In the genomic region with DNA sequence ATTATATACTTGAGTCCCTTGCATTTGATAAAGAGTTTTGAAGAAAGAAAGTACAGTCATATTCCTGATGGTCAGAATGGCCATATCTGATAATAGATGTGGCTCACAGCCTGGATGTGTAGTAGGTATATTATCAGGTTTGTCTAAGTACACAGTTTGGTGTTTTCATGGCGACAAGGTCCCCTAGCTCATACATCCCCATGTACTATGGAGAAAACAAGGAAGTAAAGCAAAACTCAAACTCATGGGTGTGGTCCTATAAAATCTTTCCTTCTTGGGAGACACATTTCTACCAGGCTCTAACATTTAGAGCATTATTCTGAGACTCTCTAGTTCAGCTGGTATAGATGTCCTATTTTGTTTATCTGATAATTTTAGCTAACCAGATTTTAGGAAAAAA, we compare ENCODE assay signal across 29 mouse cellular contexts. TPM values are rescaled to one million over a fixed set of nuclear protein-coding genes. Genes with fewer than 3 reads are reported as not detected.
DNase-seq lines count a peak whose midpoint lies in the region; ATAC-seq and TF ChIP-seq lines count a peak whose summit lies in the region.
"Had no signal": no experiment of that assay in that cellular context is flagged by ENCODE, and none has a peak within 500 bp of the region (broad histone marks: within the 10 kb centered on the region; RNA-seq: fewer than 3 reads in every experiment).

No protein-coding gene starts in this region.

- no peak for TF ChIP-seq POLR2A in MEL (IDR thresholded peaks at IDR 0.05; ENCODE audit: control insufficient read depth in 1 of 2, insufficient read depth in 1 of 2, low read depth in 1 of 2, low read length in 2 of 2, poor library complexity in 1 of 2)

- no peaks in the 10 kb centered on the region for H3K27me3 ChIP-seq in MEL (ENCODE audit: control insufficient read depth in 1 of 2, insufficient read depth in 2 of 2, low read length in 2 of 2)
- no peaks in the 10 kb centered on the region for H3K27me3 ChIP-seq in stomach, postnatal 0 days (ENCODE audit: control insufficient read depth, insufficient read depth, low read length)
- H3K27me3 ChIP-seq: CH12.LX; embryonic facial prominence, embryonic 13.5 days; embryonic facial prominence, embryonic 15.5 days; forebrain, embryonic 12.5 days; Patski had no signal

- H3K9me3 ChIP-seq in MEL (replicated peaks; ENCODE audit: insufficient read depth, low read length), result no peaks in the 10 kb centered on the region
- no peaks in the 10 kb centered on the region for H3K9me3 ChIP-seq in stomach, postnatal 0 days (ENCODE audit: control insufficient read depth, low read length)
- H3K9me3 ChIP-seq: embryonic facial prominence, embryonic 13.5 days; embryonic facial prominence, embryonic 15.5 days; forebrain, embryonic 10.5 days; forebrain, embryonic 12.5 days; G1E had no signal

- ATAC-seq in granulocyte monocyte progenitor cell, adult 5-6 weeks (replicated peaks; ENCODE audit: poor library complexity, severe bottlenecking), result peak; percentile 44
- ATAC-seq in megakaryocyte progenitor cell, adult 5-6 weeks (replicated peaks; ENCODE audit: poor library complexity), result 0 out of 2 replicates have a peak, but pooled peaks have one; percentile 14
- peak; percentile 10; the same call in 1 of the 2 replicates for ATAC-seq in stomach, postnatal 0 days (ENCODE audit: low FRiP score, low TSS enrichment)
- ATAC-seq: activated CD4-positive, CD25-positive, alpha-beta regulatory T cell, adult 4 months; CD4-positive, CD25-positive, alpha-beta regulatory T cell, adult 4 months; forebrain, embryonic 14.5 days; forebrain, embryonic 16.5 days; Patski had no signal

- TF ChIP-seq RAD21 in MEL (IDR thresholded peaks at IDR 0.05; ENCODE audit: low read depth, low read length), result no peak

- DNase-seq in MEL (ENCODE audit: low read depth, low spot score), result peak; percentile 66
- no peak for DNase-seq in stomach, postnatal 0 days (ENCODE audit: low spot score)
- no peak for DNase-seq in frontal cortex, adult 2 months (ENCODE audit: extremely low spot score in 1 of 2, low spot score in 1 of 2)
- no peak for DNase-seq in testis, postnatal 10 days (ENCODE audit: low spot score)
- DNase-seq in kidney, postnatal 25 days, result no peak
- DNase-seq: adrenal gland, adult 8-10 months; adrenal gland, postnatal 14 days; adrenal gland, postnatal 36 days; B cell, adult 2 months; cerebellum, adult 18-20 months; cerebellum, adult 8-10 months; cerebellum, adult 9-11 months; cerebellum, postnatal 14 days; cerebellum, postnatal 36 days; embryo, embryonic 11 days had no signal

- H3K4me1 ChIP-seq in MEL (ENCODE audit: control insufficient read depth in 1 of 2, insufficient read depth in 2 of 2, low read length in 2 of 2), result peaks cover 9 to 19% of the 10 kb centered on the region in 2 experiments
- no peaks in the 10 kb centered on the region for H3K4me1 ChIP-seq in stomach, postnatal 0 days (replicated peaks; ENCODE audit: control insufficient read depth, insufficient read depth)
- H3K4me1 ChIP-seq: forebrain, embryonic 10.5 days; forebrain, embryonic 12.5 days had no signal

- WGBS in stomach, postnatal 0 days, result 66% methylated on average over 1 of the region's 1 CpGs

- H3K36me3 ChIP-seq in MEL (ENCODE audit: control insufficient read depth in 1 of 2, insufficient read depth in 2 of 2, low read length in 2 of 2), result peaks cover 2 to 46% of the 10 kb centered on the region in 2 experiments
- H3K36me3 ChIP-seq in stomach, postnatal 0 days (ENCODE audit: control insufficient read depth, insufficient read depth, low read length), result no peaks in the 10 kb centered on the region
- H3K36me3 ChIP-seq: embryonic facial prominence, embryonic 13.5 days; embryonic facial prominence, embryonic 15.5 days; forebrain, embryonic 10.5 days; forebrain, embryonic 12.5 days had no signal

- no peak overlapping the region for H3K9ac ChIP-seq in MEL (ENCODE audit: control insufficient read depth, low read depth, low read length, poor library complexity, severe bottlenecking)
- no peak overlapping the region for H3K9ac ChIP-seq in stomach, postnatal 0 days (ENCODE audit: low read length)
- H3K9ac ChIP-seq: embryonic facial prominence, embryonic 13.5 days; embryonic facial prominence, embryonic 15.5 days; forebrain, embryonic 12.5 days had no signal

- H3K4me3 ChIP-seq in MEL (ENCODE audit: control insufficient read depth in 1 of 2, insufficient read depth in 1 of 2, low read depth in 2 of 2, low read length in 2 of 2), result no peak overlapping the region
- no peak overlapping the region for H3K4me3 ChIP-seq in stomach, postnatal 0 days (ENCODE audit: low read depth, low read length)
- H3K4me3 ChIP-seq: embryonic facial prominence, embryonic 13.5 days; embryonic facial prominence, embryonic 15.5 days; erythroblast, embryonic 14.5 days; forebrain, embryonic 10.5 days; forebrain, embryonic 12.5 days had no signal

- H3K27ac ChIP-seq in MEL (ENCODE audit: control insufficient read depth, low read depth, low read length), result no peak overlapping the region
- H3K27ac ChIP-seq in stomach, postnatal 0 days (replicated peaks), result no peak overlapping the region
- H3K27ac ChIP-seq: embryonic facial prominence, embryonic 13.5 days; embryonic facial prominence, embryonic 15.5 days; forebrain, embryonic 10.5 days; forebrain, embryonic 12.5 days had no signal

- TF ChIP-seq EP300 in MEL (IDR thresholded peaks at IDR 0.05; ENCODE audit: low read depth in 1 of 2, low read length in 2 of 2), result 0 out of 4 replicates have a peak, but pooled peaks have one; percentile 4 to 18
- no peak for TF ChIP-seq EP300 in stomach, postnatal 0 days (optimal IDR thresholded peaks at IDR 0.05)

- no peak overlapping the region for H3K4me2 ChIP-seq in stomach, postnatal 0 days (replicated peaks; ENCODE audit: low read depth)
- H3K4me2 ChIP-seq: embryonic facial prominence, embryonic 13.5 days; embryonic facial prominence, embryonic 15.5 days; forebrain, embryonic 12.5 days had no signal

- peaks cover 40% of the 10 kb centered on the region for H3K79me2 ChIP-seq in MEL (ENCODE audit: control insufficient read depth, insufficient read depth, low read length, poor library complexity)

- no peak for TF ChIP-seq CTCF in MEL (IDR thresholded peaks at IDR 0.05 in 2 of 3, conservative IDR thresholded peaks at IDR 0.05 in 1 of 3; ENCODE audit: control insufficient read depth in 1 of 3, insufficient read depth in 1 of 3, low read depth in 2 of 3, low read length in 3 of 3, poor library complexity in 1 of 3, severe bottlenecking in 1 of 3)
- no peak for TF ChIP-seq CTCF in stomach, postnatal 0 days (IDR thresholded peaks at IDR 0.05; ENCODE audit: low read depth)

TF ChIP-seq in MEL, 35 proteins besides CTCF, POLR2A, EP300 and RAD21:
- TF ChIP-seq ELF1 (IDR thresholded peaks at IDR 0.05; ENCODE audit: low read depth, low read length) (0 out of 2 replicates have a peak, but pooled peaks have one; percentile 34), MXI1 (IDR thresholded peaks at IDR 0.05; ENCODE audit: low read depth, low read length) (no peak), GATA1 (IDR thresholded peaks at IDR 0.05; ENCODE audit: low read depth, low read length) (peak; percentile 31; the same call in 1 of the 2 replicates), MAX (IDR thresholded peaks at IDR 0.05; ENCODE audit: low read length) (no peak), JUND (IDR thresholded peaks at IDR 0.05; ENCODE audit: low read depth, low read length) (no peak), ETS1 (IDR thresholded peaks at IDR 0.05; ENCODE audit: low read depth, low read length) (0 out of 2 replicates have a peak, but pooled peaks have one; percentile 9), MAZ (IDR thresholded peaks at IDR 0.05; ENCODE audit: low read depth, low read length) (no peak)

RNA-seq across cellular contexts. Expression of a gene that starts 21.3 kb away (rescaled TPM):
- 25.4 and 27.0 TPM in 2 replicates for total RNA-seq in MEL (2012; rRNA removed)
- polyA plus RNA-seq in MEL (2012; ENCODE audit: insufficient read depth in 1 of 2, insufficient read length in 2 of 2, low read depth in 1 of 2, low replicate concordance in 2 of 2, missing spikeins in 1 of 2), result 10 to 100 TPM; 27.4 to 96.7 TPM
- total RNA-seq in granulocyte monocyte progenitor cell, adult 5-6 weeks (2014; fragmentation: Nextera tagmentation), result 96.4 and 107 TPM in 2 replicates
- total RNA-seq in granulocyte monocyte progenitor cell, adult 5-6 weeks (2017), result 77.2 and 87.8 TPM in 2 replicates
- total RNA-seq in megakaryocyte progenitor cell, adult 5-6 weeks (2015), result 132 and 135 TPM in 2 replicates
- total RNA-seq in megakaryocyte progenitor cell, adult 5-6 weeks (2017), result 84.7 and 93.1 TPM in 2 replicates
- 20.7 and 21.9 TPM in 2 replicates for polyA plus RNA-seq in stomach, postnatal 0 days (2015; fragmentation: Nextera tagmentation; extraction: Ambion mirVana)
- 37.3 and 46.1 TPM in 2 replicates for polyA plus RNA-seq in frontal cortex, adult 2 months (2012; rRNA removed)
